Comparison of ENCODE assay signal across 8 mouse cellular contexts in the genomic region with DNA sequence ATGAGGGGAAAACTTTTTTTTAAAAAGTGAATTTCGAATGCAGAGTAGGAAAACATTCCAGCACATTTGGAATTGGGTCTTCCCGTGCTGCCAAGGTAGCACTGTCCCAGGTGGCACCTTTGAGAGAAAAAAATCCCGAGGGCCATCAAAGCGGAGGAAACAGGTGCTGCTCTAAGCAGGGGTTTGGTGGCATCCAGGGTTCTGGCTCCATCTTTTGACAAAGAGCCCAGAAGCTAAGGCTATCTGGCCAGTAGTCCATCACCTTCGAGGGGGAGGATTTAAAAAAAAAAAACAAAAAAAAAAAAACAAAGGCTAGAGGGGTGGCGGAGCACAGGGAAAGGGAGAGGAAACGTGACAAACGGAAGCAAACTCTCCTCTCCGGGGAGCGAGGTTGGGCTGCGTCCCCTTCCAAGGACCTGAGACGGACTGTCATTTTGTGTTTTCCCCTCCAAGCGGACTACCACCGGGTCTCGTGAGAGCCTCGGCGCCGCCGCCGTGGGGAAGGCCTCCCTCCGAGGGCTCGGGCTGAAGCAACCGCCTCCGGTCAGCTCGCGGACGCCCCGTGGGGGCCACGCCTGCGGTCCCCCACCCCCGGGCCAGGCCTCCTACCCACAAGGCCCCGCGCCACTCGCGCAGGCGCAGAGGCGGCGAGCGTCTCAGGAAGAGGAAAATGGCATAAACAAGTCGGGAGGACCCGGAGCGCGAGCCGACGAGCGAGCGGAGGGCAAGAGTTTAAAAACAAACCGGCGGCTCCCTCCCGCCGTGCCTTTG. TPM values are rescaled to one million over a fixed set of nuclear protein-coding genes. Genes with fewer than 3 reads are reported as not detected.
DNase-seq lines count a peak whose midpoint lies in the region; ATAC-seq lines count a peak whose summit lies in the region.

A gene (plus strand): TSS at position 627 of the 771 bp plus-strand sequence.

- H3K9me3 ChIP-seq in intestine, embryonic 14.5 days (ENCODE audit: control insufficient read depth, low read length), result no peaks in the 10 kb centered on the region

- peak; percentile 96 to 99 for DNase-seq in adrenal gland, adult (ENCODE audit: inconsistent age in 2 of 2, low spot score in 1 of 2)
- DNase-seq in embryo, embryonic 10.5 days (ENCODE audit: low spot score), result peak; percentile 93
- DNase-seq in gastrocnemius, postnatal 25 days, result peak; percentile 95
- DNase-seq in intestine, embryonic 14.5 days (ENCODE audit: low spot score), result peak; percentile 95
- DNase-seq in left cerebral cortex, postnatal 14 days (ENCODE audit: low spot score in 2 of 2), result peak; percentile 94
- DNase-seq in mesoderm, embryonic 11.5 days (ENCODE audit: low read depth, low spot score), result peak; percentile 94
- DNase-seq in right cerebral cortex, postnatal 36 days (ENCODE audit: low spot score in 2 of 2), result peak; percentile 88 to 90
- peak; percentile 96 for DNase-seq in yolk sac, embryonic 10.5 days (ENCODE audit: low spot score)

- H3K27ac ChIP-seq in intestine, embryonic 14.5 days (ENCODE audit: low read depth), result peak within 1 kb of the TSS; percentile 97

- H3K9ac ChIP-seq in intestine, embryonic 14.5 days (ENCODE audit: low read length), result peak within 1 kb of the TSS; percentile 97

- H3K4me1 ChIP-seq in intestine, embryonic 14.5 days (replicated peaks; ENCODE audit: control insufficient read depth, insufficient read depth, low read length), result peaks cover 27% of the 10 kb centered on the region

- peak within 1 kb of the TSS; percentile 95 for H3K4me3 ChIP-seq in intestine, embryonic 14.5 days (ENCODE audit: low read depth, low read length)

- intact Hi-C loops in left cerebral cortex, postnatal 14 days (cut with DNase I), result loop anchor here (5.0 to 10.0 kb wide), 2 partner anchors 103 to 415 kb away; no protein-coding TSS in a partner anchor

- H3K4me2 ChIP-seq in intestine, embryonic 14.5 days (ENCODE audit: low read length), result peak within 1 kb of the TSS; percentile 79

- H3K27me3 ChIP-seq in intestine, embryonic 14.5 days (replicated peaks; ENCODE audit: control insufficient read depth, insufficient read depth, low read length), result no peaks in the 10 kb centered on the region

- under 1% methylated on average over 51 of the region's 51 CpGs for WGBS in intestine, embryonic 14.5 days

- peaks cover 2% of the 10 kb centered on the region; the same call in 1 of the 2 replicates for H3K36me3 ChIP-seq in intestine, embryonic 14.5 days (ENCODE audit: control insufficient read depth, insufficient read depth, low read length)

- ATAC-seq in intestine, embryonic 14.5 days (replicated peaks; ENCODE audit: low FRiP score, low TSS enrichment, low read depth), result peak; percentile 88

RNA-seq across cellular contexts. Expression of the gene that starts here (rescaled TPM):
- total RNA-seq in gastrocnemius, postnatal 25 days (2021), result 10 to 100 TPM; 17.4 to 26.1 TPM
- polyA plus RNA-seq in intestine, embryonic 14.5 days (2014; fragmentation: Nextera tagmentation; extraction: Ambion mirVana), result 75.0 and 83.4 TPM in 2 replicates
- total RNA-seq in left cerebral cortex, postnatal 14 days (2021), result 10 to 100 TPM; 74.0 to 85.7 TPM

Comparison
In these comparisons a context has a peak if more than half of its experiments do, and no peak if none do; other contexts are left out.
1. Peak in every context shown above with its lines: DNase-seq, ATAC-seq, H3K4me3 ChIP-seq and H3K27ac ChIP-seq.